Mouse (Mus musculus): ENCODE measurements around the gene Cbfa2t3. TPM values are rescaled to one million over a fixed set of nuclear protein-coding genes. Genes with fewer than 3 reads are reported as not detected.

Gene Cbfa2t3
- polyA plus RNA-seq, 1 experiment from 2014 or later, result 6.8 TPM

GRCm38 (mm10) chr8:122666338-122666764, 32.6 kb downstream of the Cbfa2t3 start:
- ATAC-seq (ENCODE audit: low read depth), result no peak
- WGBS, result 32% methylated on average over 9 of the region's 9 CpGs
- H3K27ac ChIP-seq (ENCODE audit: low read length), result peak overlapping the region; percentile 75
- H3K4me3 ChIP-seq (ENCODE audit: low read length), result no peak overlapping the region
- no peak overlapping the region for H3K9ac ChIP-seq (ENCODE audit: low read length)
- H3K36me3 ChIP-seq (ENCODE audit: control insufficient read depth, insufficient read depth, low read length), result no peaks in the 10 kb centered on the region
- H3K27me3 ChIP-seq (ENCODE audit: control insufficient read depth, insufficient read depth, low read depth, low read length), result no peaks in the 10 kb centered on the region; the same call in 1 of the 2 replicates
- H3K4me1 ChIP-seq (replicated peaks; ENCODE audit: control insufficient read depth, insufficient read depth, low read length), result peaks cover 53% of the 10 kb centered on the region
- 0 out of 2 replicates have a peak overlapping the region, but pooled peaks have one; percentile 9 for H3K4me2 ChIP-seq (ENCODE audit: low read depth, low read length)
- no peaks in the 10 kb centered on the region for H3K9me3 ChIP-seq (ENCODE audit: control insufficient read depth, low read length)

DNA sequence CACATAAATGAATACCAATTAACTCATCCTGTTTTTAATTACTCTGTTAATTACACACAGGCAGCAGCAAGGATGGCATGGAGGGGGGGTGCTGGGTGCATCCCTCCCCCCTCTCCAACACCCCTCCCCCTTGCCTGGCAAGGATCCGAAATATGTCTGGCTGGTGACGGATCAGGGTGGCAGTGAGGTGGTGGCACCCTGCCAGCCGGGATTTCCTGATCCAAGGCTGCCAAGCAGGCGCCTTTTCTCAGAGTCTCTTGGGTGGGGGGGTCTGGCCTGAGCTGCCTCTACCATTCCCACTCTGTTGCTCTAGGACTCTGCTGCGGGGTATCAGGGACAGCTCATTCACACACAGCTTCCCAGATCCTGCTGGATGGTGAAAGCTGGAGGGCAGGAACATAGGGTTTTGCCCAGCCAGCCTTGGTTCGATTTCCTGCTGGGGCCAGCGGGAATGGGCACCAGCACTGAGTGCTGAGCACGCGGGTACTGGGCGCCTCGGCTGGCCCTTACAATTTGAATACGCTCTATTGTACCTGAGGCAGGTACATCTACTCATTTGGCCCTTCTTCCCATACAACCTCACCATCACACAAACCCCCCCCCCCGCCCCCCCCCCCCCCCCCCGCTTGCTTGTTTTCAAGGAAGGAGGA, 33.1 kb downstream of the Cbfa2t3 start:
- no peaks in the 10 kb centered on the region; the same call in 1 of the 2 replicates for H3K27me3 ChIP-seq (ENCODE audit: control insufficient read depth, insufficient read depth, low read depth, low read length)

GRCm38 (mm10) chr8:122665221-122665620, 33.7 kb downstream of the Cbfa2t3 start:
- Histone ChIP-seq H3K9me3 (ENCODE audit: control insufficient read depth, low read length) (no peaks in the 10 kb centered on the region), H3K36me3 (ENCODE audit: control insufficient read depth, insufficient read depth, low read length) (no peaks in the 10 kb centered on the region), H3K27ac (ENCODE audit: low read length) (peak overlapping the region; percentile 75), H3K4me1 (replicated peaks; ENCODE audit: control insufficient read depth, insufficient read depth, low read length) (peaks cover 60% of the 10 kb centered on the region), H3K4me3 (ENCODE audit: low read length) (no peak overlapping the region), H3K9ac (ENCODE audit: low read length) (no peak overlapping the region), H3K27me3 (ENCODE audit: control insufficient read depth, insufficient read depth, low read depth, low read length) (no peaks in the 10 kb centered on the region; the same call in 1 of the 2 replicates), H3K4me2 (ENCODE audit: low read depth, low read length) (no peak overlapping the region)
- ATAC-seq (ENCODE audit: low read depth), result peak; percentile 73
- WGBS, result 46% methylated on average over 8 of the region's 8 CpGs

More for the DNA sequence above, 33.1 kb downstream of the Cbfa2t3 start:
- H3K4me1 ChIP-seq (replicated peaks; ENCODE audit: control insufficient read depth, insufficient read depth, low read length), result peaks cover 57% of the 10 kb centered on the region
- H3K9ac ChIP-seq (ENCODE audit: low read length), result no peak overlapping the region
- H3K36me3 ChIP-seq (ENCODE audit: control insufficient read depth, insufficient read depth, low read length), result no peaks in the 10 kb centered on the region
- ATAC-seq (ENCODE audit: low read depth), result peak; percentile 59
- peak overlapping the region; percentile 75 for H3K27ac ChIP-seq (ENCODE audit: low read length)
- no peak overlapping the region for H3K4me3 ChIP-seq (ENCODE audit: low read length)
- H3K9me3 ChIP-seq (ENCODE audit: control insufficient read depth, low read length), result no peaks in the 10 kb centered on the region
- 40% methylated on average over 12 of the region's 14 CpGs for WGBS
- peak overlapping the region; percentile 21; the same call in 1 of the 2 replicates for H3K4me2 ChIP-seq (ENCODE audit: low read depth, low read length)

- ATAC-seq (ENCODE audit: low read depth), result no peak
- H3K36me3 ChIP-seq (ENCODE audit: control insufficient read depth, insufficient read depth, low read length), result no peaks in the 10 kb centered on the region
- no peak overlapping the region for H3K9ac ChIP-seq (ENCODE audit: low read length)
- H3K9me3 ChIP-seq (ENCODE audit: control insufficient read depth, low read length), result no peaks in the 10 kb centered on the region
- H3K4me2 ChIP-seq (ENCODE audit: low read depth, low read length), result no peak overlapping the region
- H3K27me3 ChIP-seq (ENCODE audit: control insufficient read depth, insufficient read depth, low read depth, low read length), result no peaks in the 10 kb centered on the region
- H3K4me1 ChIP-seq (replicated peaks; ENCODE audit: control insufficient read depth, insufficient read depth, low read length), result peaks cover 60% of the 10 kb centered on the region
- WGBS, result 63% methylated on average over 5 of the region's 5 CpGs
- H3K4me3 ChIP-seq (ENCODE audit: low read length), result no peak overlapping the region
- no peak overlapping the region for H3K27ac ChIP-seq (ENCODE audit: low read length)
Measured at GRCm38 (mm10) chr8:122663670-122664069, 35.2 kb downstream of the Cbfa2t3 start.

DNA sequence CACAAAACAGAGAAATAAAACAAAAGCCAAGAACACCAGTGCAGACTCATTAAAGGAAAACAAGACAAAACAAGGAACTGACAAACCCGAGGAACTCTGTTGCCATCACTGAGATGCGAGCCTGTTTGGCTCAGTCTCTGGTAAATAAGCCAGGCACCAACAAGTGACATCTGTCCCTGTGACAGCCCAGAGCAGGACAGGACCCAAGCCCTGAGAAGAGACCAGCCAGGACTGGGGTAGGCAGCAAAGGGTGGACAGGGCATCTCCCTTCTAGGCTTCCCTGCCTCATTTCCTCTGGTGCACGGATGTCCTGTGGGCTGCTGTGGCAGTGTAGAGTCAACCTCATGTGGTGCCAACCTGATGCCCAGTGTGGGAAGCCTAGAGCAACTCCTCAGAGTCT, 35.8 kb downstream of the Cbfa2t3 start:
- Histone ChIP-seq H3K9me3 (ENCODE audit: control insufficient read depth, low read length) (no peaks in the 10 kb centered on the region), H3K9ac (ENCODE audit: low read length) (no peak overlapping the region), H3K36me3 (ENCODE audit: control insufficient read depth, insufficient read depth, low read length) (no peaks in the 10 kb centered on the region), H3K4me3 (ENCODE audit: low read length) (no peak overlapping the region), H3K27ac (ENCODE audit: low read length) (no peak overlapping the region), H3K27me3 (ENCODE audit: control insufficient read depth, insufficient read depth, low read depth, low read length) (no peaks in the 10 kb centered on the region), H3K4me2 (ENCODE audit: low read depth, low read length) (no peak overlapping the region), H3K4me1 (replicated peaks; ENCODE audit: control insufficient read depth, insufficient read depth, low read length) (peaks cover 60% of the 10 kb centered on the region)
- no peak for ATAC-seq (ENCODE audit: low read depth)
- 52% methylated on average over 3 of the region's 3 CpGs for WGBS

DNA sequence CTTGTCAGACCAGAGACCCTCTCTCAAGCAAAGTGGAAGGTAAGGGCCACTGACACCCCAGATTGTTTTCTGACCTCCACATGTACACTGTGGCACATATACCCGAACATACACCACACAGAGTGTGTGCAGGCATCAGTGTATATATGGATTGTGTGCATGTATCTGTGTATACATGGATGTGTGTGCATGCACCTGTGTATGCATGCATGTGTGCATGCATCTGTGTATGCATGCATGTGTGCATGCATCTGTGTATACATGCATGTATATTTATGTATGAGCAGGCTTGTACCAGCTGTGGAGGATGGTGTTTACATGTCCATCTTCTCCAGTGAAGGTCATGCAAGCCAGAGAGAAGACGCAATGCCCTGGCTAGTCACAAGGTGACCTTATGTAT, 37.0 kb downstream of the Cbfa2t3 start:
- no peak overlapping the region for H3K4me3 ChIP-seq (ENCODE audit: low read length)
- H3K4me2 ChIP-seq (ENCODE audit: low read depth, low read length), result no peak overlapping the region
- 56% methylated on average over 2 of the region's 2 CpGs for WGBS

GRCm38 (mm10) chr8:122661138-122661537, 37.8 kb downstream of the Cbfa2t3 start:
- Histone ChIP-seq H3K36me3 (ENCODE audit: control insufficient read depth, insufficient read depth, low read length) (no peaks in the 10 kb centered on the region), H3K27ac (ENCODE audit: low read length) (peak overlapping the region; percentile 69), H3K27me3 (ENCODE audit: control insufficient read depth, insufficient read depth, low read depth, low read length) (no peaks in the 10 kb centered on the region), H3K9ac (ENCODE audit: low read length) (no peak overlapping the region), H3K4me1 (replicated peaks; ENCODE audit: control insufficient read depth, insufficient read depth, low read length) (peaks cover 51% of the 10 kb centered on the region), H3K4me3 (ENCODE audit: low read length) (no peak overlapping the region), H3K4me2 (ENCODE audit: low read depth, low read length) (no peak overlapping the region), H3K9me3 (ENCODE audit: control insufficient read depth, low read length) (no peaks in the 10 kb centered on the region)
- WGBS, result 17% methylated on average over 7 of the region's 7 CpGs
- ATAC-seq (ENCODE audit: low read depth), result peak; percentile 88

More for the DNA sequence above, 37.0 kb downstream of the Cbfa2t3 start:
- Histone ChIP-seq H3K9me3 (ENCODE audit: control insufficient read depth, low read length) (no peaks in the 10 kb centered on the region), H3K4me1 (replicated peaks; ENCODE audit: control insufficient read depth, insufficient read depth, low read length) (peaks cover 55% of the 10 kb centered on the region), H3K36me3 (ENCODE audit: control insufficient read depth, insufficient read depth, low read length) (no peaks in the 10 kb centered on the region), H3K27me3 (ENCODE audit: control insufficient read depth, insufficient read depth, low read depth, low read length) (no peaks in the 10 kb centered on the region), H3K27ac (ENCODE audit: low read length) (no peak overlapping the region), H3K9ac (ENCODE audit: low read length) (no peak overlapping the region)
- ATAC-seq (ENCODE audit: low read depth), result no peak

DNA sequence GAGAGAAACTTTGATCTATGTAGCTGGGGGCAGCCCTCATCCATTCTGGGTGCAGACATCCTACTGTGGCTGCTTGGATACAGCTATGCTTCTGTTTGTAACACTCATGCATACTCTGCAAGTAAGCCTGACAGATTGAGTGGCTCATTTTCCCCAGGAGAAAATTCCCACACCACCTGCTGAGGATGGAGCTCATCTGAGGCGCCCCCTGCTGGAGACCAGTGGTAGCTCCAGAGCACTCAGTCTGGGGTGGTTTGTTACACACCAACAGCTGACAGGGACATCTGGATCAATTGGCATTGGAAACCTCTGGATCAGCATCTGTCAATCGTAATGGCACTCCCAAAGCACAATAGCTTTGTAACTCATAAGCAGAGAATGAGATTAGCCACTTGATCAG, 38.9 kb downstream of the Cbfa2t3 start:
- H3K36me3 ChIP-seq (ENCODE audit: control insufficient read depth, insufficient read depth, low read length), result no peaks in the 10 kb centered on the region
- H3K9ac ChIP-seq (ENCODE audit: low read length), result no peak overlapping the region
- no peaks in the 10 kb centered on the region for H3K27me3 ChIP-seq (ENCODE audit: control insufficient read depth, insufficient read depth, low read depth, low read length)
- no peaks in the 10 kb centered on the region for H3K9me3 ChIP-seq (ENCODE audit: control insufficient read depth, low read length)
- 75% methylated on average over 2 of the region's 2 CpGs for WGBS
- H3K4me3 ChIP-seq (ENCODE audit: low read length), result no peak overlapping the region
- no peak overlapping the region for H3K27ac ChIP-seq (ENCODE audit: low read length)
- no peak overlapping the region for H3K4me2 ChIP-seq (ENCODE audit: low read depth, low read length)
- no peak for ATAC-seq (ENCODE audit: low read depth)
- peaks cover 43% of the 10 kb centered on the region for H3K4me1 ChIP-seq (replicated peaks; ENCODE audit: control insufficient read depth, insufficient read depth, low read length)

GRCm38 (mm10) chr8:122658807-122659160, 40.1 kb downstream of the Cbfa2t3 start:
- Histone ChIP-seq H3K4me3 (ENCODE audit: low read length) (no peak overlapping the region), H3K27ac (ENCODE audit: low read length) (no peak overlapping the region), H3K36me3 (ENCODE audit: control insufficient read depth, insufficient read depth, low read length) (no peaks in the 10 kb centered on the region), H3K4me2 (ENCODE audit: low read depth, low read length) (no peak overlapping the region), H3K9me3 (ENCODE audit: control insufficient read depth, low read length) (no peaks in the 10 kb centered on the region), H3K27me3 (ENCODE audit: control insufficient read depth, insufficient read depth, low read depth, low read length) (no peaks in the 10 kb centered on the region), H3K9ac (ENCODE audit: low read length) (no peak overlapping the region), H3K4me1 (replicated peaks; ENCODE audit: control insufficient read depth, insufficient read depth, low read length) (peaks cover 35% of the 10 kb centered on the region)
- 71% methylated on average over 9 of the region's 9 CpGs for WGBS
- no peak for ATAC-seq (ENCODE audit: low read depth)

Data from lung, embryonic 16.5 days (tissue).